Mouse (Mus musculus) CH12.LX (cell line): ENCODE measurements at regions not wholly inside any gene's neighbourhood (a gene's known extent, or its start where the extent isn't known, plus 50 kb on each side); places are given as distances from the start of the nearest gene placed in this dataset.

Experiments
- BHLHE40 ChIP-seq: IDR thresholded peaks from 2 replicates; pipeline ENCODE4 v1.6.1; 2011; ENCODE audit warnings: mild to moderate bottlenecking, low read depth, low read length, improper control_type of control experiment
- CTCF ChIP-seq, 2 experiments: IDR thresholded peaks in 1 of 2; conservative IDR thresholded peaks in 1 of 2; 2 replicates each; pipeline ENCODE4 v1.5.1; 2011 to 2012; ENCODE audit warnings: low read depth in 2 of 2, low read length in 2 of 2, improper control_type of control experiment in 1 of 2, inconsistent platforms in 1 of 2, mild to moderate bottlenecking in 1 of 2, moderate library complexity in 1 of 2
- E2F4 ChIP-seq: IDR thresholded peaks from 2 replicates; pipeline ENCODE4 v1.6.1; 2011; ENCODE audit warnings: low read depth, low read length, improper control_type of control experiment; ENCODE audit not compliant: insufficient replicate concordance
- EP300 ChIP-seq: IDR thresholded peaks from 2 replicates; pipeline ENCODE4 v1.6.1; 2011; ENCODE audit warnings: low read length, improper control_type of control experiment
- ETS1 ChIP-seq: conservative IDR thresholded peaks from 2 replicates; pipeline ENCODE4 v1.6.1; 2012; ENCODE audit warnings: low read depth, mild to moderate bottlenecking, inconsistent platforms, low read length, improper control_type of control experiment, moderate library complexity
- JUN ChIP-seq: IDR thresholded peaks from 2 replicates; pipeline ENCODE4 v1.6.1; 2011; ENCODE audit warnings: low read depth, mild to moderate bottlenecking, low read length, improper control_type of control experiment, moderate library complexity; ENCODE audit not compliant: insufficient read depth
- MAFK ChIP-seq: IDR thresholded peaks from 2 replicates; pipeline ENCODE4 v1.6.1; 2011; ENCODE audit warnings: low read length, improper control_type of control experiment; ENCODE audit not compliant: insufficient replicate concordance
- MAZ ChIP-seq: IDR thresholded peaks from 2 replicates; pipeline ENCODE4 v1.6.1; 2012; ENCODE audit warnings: low read depth, mild to moderate bottlenecking, inconsistent platforms, low read length, improper control_type of control experiment, moderate library complexity
- POLR2A ChIP-seq: IDR thresholded peaks from 2 replicates; pipeline ENCODE4 v1.6.1; 2011; ENCODE audit warnings: low read depth, mild to moderate bottlenecking, improper control_type of control experiment, low read length
- ZKSCAN1 ChIP-seq: IDR thresholded peaks from 2 replicates; pipeline ENCODE4 v1.6.1; 2012; ENCODE audit warnings: low read depth, inconsistent platforms, low read length, improper control_type of control experiment, borderline replicate concordance
- ZNF384 ChIP-seq: IDR thresholded peaks from 2 replicates; pipeline ENCODE4 v1.6.1; 2012; ENCODE audit warnings: low read depth, low read length, improper control_type of control experiment, inconsistent platforms

DNA sequence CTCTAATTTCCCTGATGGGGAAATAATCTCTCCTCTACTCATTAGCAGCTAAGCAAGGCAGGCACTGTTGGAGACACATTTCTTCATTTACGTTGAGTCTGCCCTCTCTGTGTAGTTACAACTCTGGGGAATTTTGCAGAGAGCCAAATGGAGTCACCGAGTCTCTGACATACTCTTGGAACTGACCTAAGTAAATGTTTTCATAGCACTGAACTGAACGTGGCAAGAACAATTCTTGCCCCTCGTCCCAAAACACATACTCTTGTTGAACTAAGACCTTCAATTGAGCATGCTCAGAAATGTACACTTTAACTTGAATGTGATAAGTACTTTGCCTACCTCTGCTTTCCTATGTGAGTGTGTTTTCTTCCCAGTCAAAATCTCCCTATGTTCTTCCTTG, 114.5 kb downstream of the Dusp6 start:
- TF ChIP-seq MAZ (no peak), CTCF (conservative IDR thresholded peaks at IDR 0.05 in 1 of 2, IDR thresholded peaks at IDR 0.05 in 1 of 2; ENCODE audit: low read depth in 2 of 2, low read length in 2 of 2) (no peak), EP300 (no peak), E2F4 (no peak), ZNF384 (no peak), ETS1 (no peak), BHLHE40 (no peak), MAFK (no peak), JUN (no peak), POLR2A (no peak), ZKSCAN1 (no peak)
